Mouse (Mus musculus) olfactory bulb, adult 2 months (tissue): ENCODE measurements around the gene Ptbp3.

Source experiments
- CTCF ChIP-seq: fragments of 200-500 bp; IDR thresholded peaks from 2 replicates; pipeline ENCODE4 v1.5.1; 2012; ENCODE audit warnings: low read depth, mild to moderate bottlenecking, low read length, moderate library complexity; ENCODE audit not compliant: insufficient read depth
- POLR2A ChIP-seq: fragments of 200-500 bp; IDR thresholded peaks from 2 replicates; pipeline ENCODE4 v1.6.1; 2012; ENCODE audit warnings: mild to moderate bottlenecking, low read depth, low read length, moderate library complexity; ENCODE audit not compliant: insufficient read depth

DNA sequence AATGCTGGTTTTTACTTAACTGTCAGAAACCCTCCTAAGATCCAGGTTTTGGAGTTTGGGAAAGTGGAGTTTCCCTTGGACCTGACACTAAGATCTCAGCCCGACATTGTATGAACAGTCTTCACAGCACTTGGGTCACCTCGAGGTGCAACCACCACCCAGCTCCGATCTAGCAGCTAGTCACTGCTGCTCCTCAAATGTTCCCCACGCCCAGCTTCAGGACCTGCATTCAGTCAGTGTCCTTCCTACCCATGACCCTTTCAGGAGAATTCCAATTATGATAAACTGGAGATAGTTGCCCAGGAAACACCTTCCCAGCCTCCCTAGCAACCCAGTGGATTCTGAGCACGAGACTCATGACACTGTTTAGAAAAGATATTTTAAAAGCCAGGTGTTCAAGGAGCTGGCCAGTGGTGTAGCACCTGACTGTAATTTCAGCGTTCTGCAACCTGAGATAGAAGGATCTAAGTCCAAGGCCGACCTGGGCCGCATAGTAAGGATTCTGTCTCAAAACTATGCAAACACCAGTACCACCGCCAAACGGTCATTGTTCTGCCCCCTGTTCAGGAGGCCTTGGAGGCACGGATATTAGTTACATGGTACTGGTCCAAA, 87.9 kb downstream of the Ptbp3 start:
- no peak for TF ChIP-seq CTCF
- no peak for TF ChIP-seq POLR2A
